Mouse (Mus musculus) heart, adult 2 months (tissue): ENCODE results near the gene Tnfsf10. TPM values are rescaled to one million over a fixed set of nuclear protein-coding genes. Genes with fewer than 3 reads are reported as not detected.
A peak's percentile ranks its signal among the peaks of the same experiment; 100 is the strongest.

Source experiments
- DNase-seq, 2 experiments: peaks; one replicate each; pipeline ENCODE4 v3.0.0; 2021
- H3K27ac ChIP-seq: fragments of 200-600 bp; 2 replicates; pipeline ENCODE4 v1.8.1; 2022
- H3K27me3 ChIP-seq: fragments of 200-500 bp; 2 replicates; pipeline ENCODE4 v1.6.1; 2012; ENCODE audit warnings: mild to moderate bottlenecking, low read length, inconsistent platforms, mixed read lengths; ENCODE audit not compliant: control insufficient read depth, insufficient read depth
- H3K36me3 ChIP-seq: fragments of 200-500 bp; 2 replicates; pipeline ENCODE4 v1.6.1; 2012; ENCODE audit warnings: low read length, inconsistent platforms; ENCODE audit not compliant: control insufficient read depth, insufficient read depth
- H3K4me1 ChIP-seq: fragments of 200-500 bp; 2 replicates; pipeline ENCODE4 v1.6.1; 2011; ENCODE audit warnings: low read length; ENCODE audit not compliant: control insufficient read depth, insufficient read depth
- H3K4me3 ChIP-seq: fragments of 200-600 bp; 2 replicates; pipeline ENCODE4 v1.8.1; 2022
- H3K79me2 ChIP-seq: fragments of 200-500 bp; replicated peaks from 2 replicates; pipeline ENCODE4 v1.6.1; 2012; ENCODE audit warnings: mild to moderate bottlenecking, inconsistent platforms, low read length, moderate library complexity, mixed read lengths; ENCODE audit not compliant: control insufficient read depth, insufficient read depth
- H3K9ac ChIP-seq: fragments of 200-500 bp; 2 replicates; pipeline ENCODE4 v1.6.1; 2012; ENCODE audit warnings: low read depth, mild to moderate bottlenecking, control low read depth, inconsistent platforms, low read length, mixed read lengths
- CTCF ChIP-seq: fragments of 200-600 bp; IDR thresholded peaks from 2 replicates; pipeline ENCODE4 v1.8.1; 2022; ENCODE audit warnings: antibody characterized with exemption, mild to moderate bottlenecking, moderate library complexity
- EP300 ChIP-seq: fragments of 200-500 bp; IDR thresholded peaks from 2 replicates; pipeline ENCODE4 v1.6.1; 2011; ENCODE audit warnings: low read depth, low read length, control low read depth; ENCODE audit not compliant: insufficient read depth
- POLR2A ChIP-seq: fragments of 200-500 bp; IDR thresholded peaks from 2 replicates; pipeline ENCODE4 v1.6.1; 2011; ENCODE audit warnings: mild to moderate bottlenecking, low read depth, low read length, control low read depth; ENCODE audit not compliant: insufficient read depth
- WGBS: fragments of 180-500 bp; shearing (Covaris S2); methylation state at CpG from one replicate; pipeline ENCODE4 v1.1.7; 2018; 5-methylcytosine and 5-hydroxymethylcytosine counted together
- intact Hi-C: fragments of 180-260 bp; cut with DNase I; formaldehyde crosslinking; loops from one replicate; pipeline ENCODE4 v1.15.1; 2025
- polyA plus RNA-seq: library from polyadenylated mRNA; depleted of rRNA; stranded (reverse); fragments of >200 nt; gene quantifications from 2 replicates; pipeline ENCODE4 v1.2.3, GENCODE M21; 2012
- total RNA-seq, 2 experiments: library from RNA; stranded (reverse); gene quantifications; 2 replicates each; pipeline ENCODE4 v1.2.3; 2021

Tnfsf10 gene
- total and polyA plus RNA-seq, 3 experiments, result 4.2 to 10.4 (median 6.3) TPM

- Histone ChIP-seq H3K4me1 (peaks cover 2% of the 10 kb centered on the region), H3K4me3 (no peak overlapping the region), H3K79me2 (no peaks in the 10 kb centered on the region), H3K27ac (no peak overlapping the region), H3K9ac (no peak overlapping the region), H3K36me3 (no peaks in the 10 kb centered on the region), H3K27me3 (no peaks in the 10 kb centered on the region)
- intact Hi-C loops, result no loop called here
- no peak for TF ChIP-seq POLR2A
- no peak for TF ChIP-seq CTCF
- TF ChIP-seq EP300, result no peak
- 91% methylated on average over 4 of the region's 4 CpGs for WGBS
- no peak for DNase-seq
Observed at GRCm38 (mm10) chr3:27311475-27311874, 5.4 kb upstream of the Tnfsf10 start.

DNA sequence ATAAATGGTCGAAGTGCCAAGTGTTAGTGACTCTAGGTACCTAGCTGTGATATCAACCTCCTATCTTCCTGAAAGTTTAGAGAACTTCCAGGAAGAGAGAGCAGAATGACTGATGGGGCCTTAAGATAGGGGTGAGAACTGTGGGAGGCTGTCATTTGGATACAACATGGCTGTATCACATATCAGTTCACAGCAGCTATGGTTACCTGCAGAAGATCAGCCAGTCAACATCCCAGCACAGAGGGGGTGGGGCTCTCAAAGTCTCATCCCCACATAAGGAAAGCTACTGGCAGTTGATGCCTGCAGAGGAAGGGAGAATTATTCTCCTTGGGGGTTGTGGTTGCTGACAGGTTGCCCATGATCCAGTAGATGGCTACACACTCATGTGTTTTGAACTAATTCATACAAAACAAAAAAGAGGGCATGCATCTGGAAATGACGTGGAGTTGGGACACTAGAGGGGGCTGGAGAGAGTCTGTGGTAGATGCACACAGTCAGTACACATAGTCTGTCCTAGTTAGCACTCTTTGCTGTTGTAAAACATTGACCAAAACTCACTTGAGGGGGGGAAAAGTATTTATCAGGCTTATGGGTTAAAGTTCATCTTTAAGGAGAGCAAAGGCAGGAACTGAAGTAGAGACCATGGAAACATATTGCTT, 2.2 kb upstream of the Tnfsf10 start:
- no peak for TF ChIP-seq EP300
- TF ChIP-seq POLR2A, result no peak
- peak; percentile 32; the same call in 1 of the 2 replicates for TF ChIP-seq CTCF

GRCm38 (mm10) chr3:27317288-27318024, 628 bp downstream of the Tnfsf10 start:
- peak overlapping the region; percentile 65 for H3K4me3 ChIP-seq
- DNase-seq, result no peak
- 7% methylated on average over 4 of the region's 4 CpGs for WGBS

More for the DNA sequence above, 2.2 kb upstream of the Tnfsf10 start:
- Histone ChIP-seq H3K4me1 (peaks cover 3% of the 10 kb centered on the region), H3K36me3 (no peaks in the 10 kb centered on the region; the same call in 1 of the 2 replicates), H3K27ac (no peak overlapping the region), H3K79me2 (no peaks in the 10 kb centered on the region), H3K27me3 (no peaks in the 10 kb centered on the region), H3K4me3 (no peak overlapping the region), H3K9ac (no peak overlapping the region)
- intact Hi-C loops, result no loop called here
- WGBS, result 65% methylated on average over 2 of the region's 2 CpGs
- DNase-seq, result no peak

DNA sequence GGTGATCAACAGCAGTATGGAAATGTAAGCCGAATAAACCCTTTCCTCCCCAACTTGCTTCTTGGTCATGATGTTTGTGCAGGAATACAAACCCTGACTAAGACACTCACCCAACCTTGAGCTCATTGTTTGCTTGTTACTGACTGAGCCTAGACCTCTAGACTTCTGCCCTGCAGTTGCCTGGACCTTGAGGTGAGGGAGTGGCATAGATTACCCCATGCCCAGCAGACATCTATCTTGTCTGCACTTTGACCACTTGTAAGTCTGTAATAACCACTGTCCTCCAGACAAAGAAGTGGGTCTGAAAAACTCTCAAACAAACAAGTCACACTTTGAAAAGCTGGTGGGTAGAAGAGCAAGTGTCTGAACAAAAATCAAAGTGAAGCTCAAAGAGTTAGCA, 2.8 kb downstream of the Tnfsf10 start:
- TF ChIP-seq EP300 (no peak), CTCF (no peak), POLR2A (no peak)
- WGBS, result 77% methylated on average over 1 of the region's 1 CpGs
- peaks cover 14% of the 10 kb centered on the region for H3K36me3 ChIP-seq
- intact Hi-C loops, result loop anchor here (2.0 to 10.0 kb wide), 3 partner anchors 31 to 165 kb away; partner anchors contain the start of gene Ect2
- no peaks in the 10 kb centered on the region for H3K79me2 ChIP-seq
- H3K9ac ChIP-seq, result peak overlapping the region; percentile 47; the same call in 1 of the 2 replicates
- H3K27me3 ChIP-seq, result no peaks in the 10 kb centered on the region
- no peak for DNase-seq
- H3K4me1 ChIP-seq, result peaks cover 11% of the 10 kb centered on the region
- peak overlapping the region; percentile 44 for H3K4me3 ChIP-seq
- H3K27ac ChIP-seq, result peak overlapping the region; percentile 85

More at GRCm38 (mm10) chr3:27317288-27318024, 628 bp downstream of the Tnfsf10 start:
- Histone ChIP-seq H3K27me3 (no peaks in the 10 kb centered on the region), H3K79me2 (no peaks in the 10 kb centered on the region), H3K9ac (peak overlapping the region; percentile 66), H3K27ac (peak overlapping the region; percentile 90), H3K4me1 (peaks cover 6% of the 10 kb centered on the region), H3K36me3 (peaks cover 4% of the 10 kb centered on the region; the same call in 1 of the 2 replicates)
- intact Hi-C loops, result no loop called here
- TF ChIP-seq CTCF, result no peak
- TF ChIP-seq EP300, result no peak
- TF ChIP-seq POLR2A, result no peak

DNA sequence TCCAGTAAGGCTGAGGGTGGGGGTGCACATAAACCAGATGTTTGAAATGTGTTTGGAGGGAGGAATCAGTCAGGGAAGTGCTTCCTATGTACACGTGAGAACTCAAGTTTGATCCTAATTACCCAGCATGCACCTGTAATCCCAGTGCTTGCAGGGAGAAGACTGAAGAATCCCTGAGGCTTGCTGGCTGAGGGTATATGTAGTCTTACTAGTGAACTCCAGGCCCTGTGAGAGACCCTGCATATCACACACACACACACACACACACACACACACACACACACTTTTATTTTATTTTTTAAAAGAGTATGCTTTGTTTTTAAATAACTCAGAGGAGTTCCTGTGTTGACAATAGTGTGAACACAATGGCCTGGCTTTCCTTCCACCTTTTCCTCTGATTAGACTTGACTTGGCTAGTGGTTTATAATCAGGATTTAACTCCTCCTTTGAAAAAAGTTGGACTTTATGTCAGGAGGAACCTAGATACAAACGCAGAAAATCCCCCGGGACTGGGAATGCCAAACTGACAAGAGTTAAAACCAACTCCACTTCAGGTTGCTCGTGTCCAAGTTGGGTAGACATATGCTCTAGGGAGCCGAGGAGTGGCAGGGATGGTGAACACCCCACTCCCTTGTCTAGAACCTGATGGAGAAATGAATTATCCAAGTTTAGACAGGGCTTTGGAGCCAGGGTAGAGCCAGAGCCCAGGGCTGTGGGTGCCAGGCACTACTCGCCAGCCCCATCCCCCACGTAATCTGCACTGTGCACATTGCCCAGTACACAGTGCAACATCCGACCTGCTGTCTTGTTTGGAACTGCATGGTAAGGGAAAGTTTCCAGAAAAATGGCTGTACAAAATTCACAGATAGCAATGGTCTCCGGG, 4.0 kb downstream of the Tnfsf10 start:
- no peaks in the 10 kb centered on the region for H3K27me3 ChIP-seq
- H3K4me3 ChIP-seq, result peak overlapping the region; percentile 47
- intact Hi-C loops, result loop anchor here (2.0 to 10.0 kb wide), 3 partner anchors 32 to 166 kb away; partner anchors contain the start of gene Ect2
- H3K79me2 ChIP-seq, result no peaks in the 10 kb centered on the region
- H3K27ac ChIP-seq, result peak overlapping the region; percentile 93
- TF ChIP-seq POLR2A, result peak; percentile 48; the same call in 1 of the 2 replicates
- TF ChIP-seq CTCF, result no peak
- H3K4me1 ChIP-seq, result peaks cover 11% of the 10 kb centered on the region
- peaks cover 18% of the 10 kb centered on the region for H3K36me3 ChIP-seq
- H3K9ac ChIP-seq, result peak overlapping the region; percentile 14; the same call in 1 of the 2 replicates
- WGBS, result 39% methylated on average over 9 of the region's 9 CpGs
- DNase-seq, result peak; percentile 47 to 52
